10 mouse cellular contexts compared by ENCODE assay signal in the genomic region with DNA sequence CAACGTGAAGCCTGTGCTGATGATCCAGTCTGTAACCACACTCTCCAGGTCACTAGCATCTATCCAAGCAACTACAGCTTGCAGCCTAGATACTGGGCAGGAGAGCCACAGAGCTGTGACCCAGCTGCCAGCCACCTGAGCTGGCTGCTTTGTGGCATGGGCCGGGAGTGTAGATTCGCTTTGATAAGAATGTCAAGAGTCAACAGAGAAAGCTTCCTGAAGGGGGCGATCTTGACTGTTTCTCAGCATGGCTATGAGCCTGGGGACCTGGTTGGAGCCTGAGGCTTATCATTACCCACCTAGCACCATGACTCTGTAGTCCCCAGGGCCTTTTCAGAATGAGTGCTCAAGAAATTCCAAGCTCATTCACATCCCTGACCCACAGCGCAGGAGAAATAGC. TPM values are rescaled to one million over a fixed set of nuclear protein-coding genes. Genes with fewer than 3 reads are reported as not detected.
DNase-seq lines count a peak whose midpoint lies in the region; ATAC-seq and TF ChIP-seq lines count a peak whose summit lies in the region.
"Had no signal": no experiment of that assay in that cellular context is flagged by ENCODE, and none has a peak within 500 bp of the region (broad histone marks: within the 10 kb centered on the region; RNA-seq: fewer than 3 reads in every experiment).

No protein-coding gene starts in this region.

- peak overlapping the region; percentile 28; the same call in 1 of the 2 replicates for H3K4me3 ChIP-seq in kidney, postnatal 0 days (replicated peaks; ENCODE audit: low read depth, low read length)
- H3K4me3 ChIP-seq in intestine, postnatal 0 days (ENCODE audit: low read depth, low read length), result no peak overlapping the region
- H3K4me3 ChIP-seq: liver, embryonic 15.5 days had no signal

- no peak overlapping the region for H3K9ac ChIP-seq in kidney, postnatal 0 days (ENCODE audit: low read depth, low read length)
- no peak overlapping the region for H3K9ac ChIP-seq in intestine, postnatal 0 days (ENCODE audit: low read depth, low read length)
- H3K9ac ChIP-seq: liver, embryonic 15.5 days had no signal

- ATAC-seq in kidney, postnatal 0 days (replicated peaks; ENCODE audit: low FRiP score, low read depth), result no peak; the same call in 1 of the 2 replicates
- no peak; the same call in 1 of the 2 replicates for ATAC-seq in intestine, postnatal 0 days
- ATAC-seq in monocyte, adult 5-6 weeks (replicated peaks; ENCODE audit: insufficient number of reproducible peaks, low FRiP score, low TSS enrichment, poor library complexity, severe bottlenecking), result no peak

- no peaks in the 10 kb centered on the region for H3K36me3 ChIP-seq in kidney, postnatal 0 days (ENCODE audit: insufficient read depth, low read length)
- H3K36me3 ChIP-seq in intestine, postnatal 0 days (ENCODE audit: control insufficient read depth, insufficient read depth), result no peaks in the 10 kb centered on the region
- H3K36me3 ChIP-seq: liver, embryonic 15.5 days had no signal

- H3K9me3 ChIP-seq in kidney, postnatal 0 days (replicated peaks; ENCODE audit: low read length), result no peaks in the 10 kb centered on the region
- H3K9me3 ChIP-seq in intestine, postnatal 0 days (ENCODE audit: control insufficient read depth), result no peaks in the 10 kb centered on the region
- H3K9me3 ChIP-seq: liver, embryonic 15.5 days had no signal

- WGBS in kidney, postnatal 0 days, result 52% methylated on average over 5 of the region's 5 CpGs
- 47% methylated on average over 5 of the region's 5 CpGs for WGBS in intestine, postnatal 0 days

- H3K4me2 ChIP-seq in kidney, postnatal 0 days (ENCODE audit: low read length), result peak overlapping the region; percentile 48
- H3K4me2 ChIP-seq in intestine, postnatal 0 days (replicated peaks; ENCODE audit: low read depth), result no peak overlapping the region
- H3K4me2 ChIP-seq: liver, embryonic 15.5 days had no signal

- H3K27me3 ChIP-seq in kidney, postnatal 0 days (ENCODE audit: insufficient read depth, low read length), result no peaks in the 10 kb centered on the region
- 0 out of 2 replicates have a peak, but pooled peaks cover 4% of the 10 kb centered on the region for H3K27me3 ChIP-seq in intestine, postnatal 0 days (replicated peaks; ENCODE audit: control insufficient read depth, insufficient read depth, low read length)

- H3K4me1 ChIP-seq in kidney, postnatal 0 days (replicated peaks; ENCODE audit: insufficient read depth, low read length), result peaks cover 8% of the 10 kb centered on the region
- H3K4me1 ChIP-seq in intestine, postnatal 0 days (replicated peaks; ENCODE audit: control insufficient read depth, insufficient read depth, low read length), result 0 out of 2 replicates have a peak, but pooled peaks cover 12% of the 10 kb centered on the region

- no peak overlapping the region for H3K27ac ChIP-seq in kidney, postnatal 0 days
- H3K27ac ChIP-seq in intestine, postnatal 0 days (ENCODE audit: low read depth, low read length), result no peak overlapping the region
- H3K27ac ChIP-seq: liver, embryonic 15.5 days had no signal

- peak; percentile 49 for DNase-seq in kidney, postnatal 0 days (ENCODE audit: low spot score)
- no peak for DNase-seq in kidney, adult 18-20 months
- peak; percentile 77 for DNase-seq in ZHBTc4 (ENCODE audit: low read depth, low spot score)
- peak; percentile 31 for DNase-seq in naive thymus-derived CD4-positive, alpha-beta T cell, adult 2 months (ENCODE audit: low read depth)
- no peak for DNase-seq in urinary bladder, adult 18-20 months (ENCODE audit: low spot score in 2 of 2)
- DNase-seq in adrenal gland, postnatal 36 days, result no peak
- DNase-seq: thymus, postnatal 36 days had no signal

- peak; percentile 51 for TF ChIP-seq CTCF in kidney, postnatal 0 days (IDR thresholded peaks at IDR 0.05; ENCODE audit: low read depth)
- peak; percentile 60 for TF ChIP-seq CTCF in intestine, postnatal 0 days (IDR thresholded peaks at IDR 0.05; ENCODE audit: low read depth)

RNA-seq across cellular contexts. Expression of a gene that starts 2.0 kb away (rescaled TPM):
- 162 and 187 TPM in 2 replicates for polyA plus RNA-seq in kidney, postnatal 0 days (2015; fragmentation: Nextera tagmentation; extraction: Ambion mirVana)
- polyA plus RNA-seq in intestine, postnatal 0 days (2015; fragmentation: Nextera tagmentation; extraction: Ambion mirVana), result 38.1 and 39.0 TPM in 2 replicates
- not detected in 3 replicates for total RNA-seq in monocyte, adult 5-6 weeks (2017)
- total RNA-seq in adrenal gland, postnatal 36 days (2021), result 10 to 100 TPM; 67.9 to 72.8 TPM

Comparison
In these comparisons a context has a peak if more than half of its experiments do, and no peak if none do; other contexts are left out.
1. DNase-seq: peak in kidney, postnatal 0 days (single experiment), ZHBTc4 (single experiment) and naive thymus-derived CD4-positive, alpha-beta T cell, adult 2 months (single experiment); none in kidney, adult 18-20 months (single experiment), urinary bladder, adult 18-20 months (0 of 2) and adrenal gland, postnatal 36 days (0 of 2).
2. RNA of a gene that starts 2.0 kb away (total RNA-seq): 67.9 to 72.8 TPM in adrenal gland, postnatal 36 days; not detected in monocyte, adult 5-6 weeks; every median in the first group is over 10 times any median in the second.